Mouse (Mus musculus) ES-E14 (cell line): ENCODE data around the gene Tef. TPM values are rescaled to one million over a fixed set of nuclear protein-coding genes. Genes with fewer than 3 reads are reported as not detected.

Experiments used
- DNase-seq: peaks from one replicate; pipeline ENCODE4 v3.0.0-alpha.2; 2013; ENCODE audit warnings: low read depth, low spot score
- H3K27ac ChIP-seq: 2 replicates; pipeline ENCODE4 v1.5.1; 2012; ENCODE audit warnings: low read depth, mild to moderate bottlenecking, low read length, moderate library complexity, mixed read lengths; ENCODE audit not compliant: poor library complexity, insufficient read depth, severe bottlenecking
- H3K36me3 ChIP-seq: 2 replicates; pipeline ENCODE4 v1.6.1; 2012; ENCODE audit warnings: mild to moderate bottlenecking, low read length, moderate library complexity, mixed read lengths; ENCODE audit not compliant: control insufficient read depth, poor library complexity, insufficient read depth, severe bottlenecking
- H3K4me1 ChIP-seq, 2 experiments: fragments of 150-350 bp in 1 of 2; sonication (generic) in 1 of 2; 2 replicates each; pipeline ENCODE4 v1.6.1; 2012; ENCODE audit warnings: low read length in 2 of 2, mild to moderate bottlenecking in 1 of 2, mixed read lengths in 1 of 2; ENCODE audit not compliant: control insufficient read depth in 2 of 2, insufficient read depth in 2 of 2, poor library complexity in 1 of 2
- H3K4me3 ChIP-seq, 2 experiments: fragments of 150-350 bp in 1 of 2; sonication (generic) in 1 of 2; 2 replicates each; pipeline ENCODE4 v1.5.1; 2012; ENCODE audit warnings: low read length in 2 of 2, low read depth in 1 of 2, mild to moderate bottlenecking in 1 of 2, mixed read lengths in 1 of 2; ENCODE audit not compliant: insufficient read depth in 1 of 2, poor library complexity in 1 of 2, severe bottlenecking in 1 of 2
- H3K9ac ChIP-seq: 2 replicates; pipeline ENCODE4 v1.6.1; 2012; ENCODE audit warnings: low read depth, mild to moderate bottlenecking, low read length, mixed read lengths; ENCODE audit not compliant: poor library complexity, insufficient read depth, severe bottlenecking
- H3K9me3 ChIP-seq: fragments of 150-350 bp; sonication (generic); 2 replicates; pipeline ENCODE4 v1.6.1; 2012; ENCODE audit warnings: low read depth, mild to moderate bottlenecking, low read length; ENCODE audit not compliant: control insufficient read depth, insufficient read depth
- CHD2 ChIP-seq: IDR thresholded peaks from 2 replicates; pipeline ENCODE4 v1.6.1; 2014; ENCODE audit warnings: mild to moderate bottlenecking, low read depth, low read length, inconsistent platforms
- HCFC1 ChIP-seq: IDR thresholded peaks from 2 replicates; pipeline ENCODE4 v1.6.1; 2012; ENCODE audit warnings: low read length, inconsistent platforms, borderline replicate concordance; ENCODE audit not compliant: insufficient read depth
- MAFK ChIP-seq: IDR thresholded peaks from 2 replicates; pipeline ENCODE4 v1.6.1; 2014; ENCODE audit warnings: mild to moderate bottlenecking, low read depth, low read length, inconsistent platforms; ENCODE audit not compliant: insufficient read depth
- ZC3H11A ChIP-seq: IDR thresholded peaks from 2 replicates; pipeline ENCODE4 v1.6.1; 2012; ENCODE audit warnings: low read depth, mild to moderate bottlenecking, inconsistent platforms, low read length, borderline replicate concordance
- ZNF384 ChIP-seq: IDR thresholded peaks from 2 replicates; pipeline ENCODE4 v1.6.1; 2012; ENCODE audit warnings: low read depth, low read length, inconsistent platforms
- in situ Hi-C, 2 experiments: fragments of 600-800 bp; cut with MboI; formaldehyde crosslinking; loops; one replicate each; pipeline ENCODE4 v1.15.1; 2025; ENCODE audit warnings: low sequenced_read_pairs in 2 of 2, inconsistent platforms in 1 of 2; ENCODE audit not compliant: unreplicated experiment in 2 of 2
- total RNA-seq: library from RNA; depleted of rRNA; stranded (reverse); fragments of 300-350 nt; gene quantifications from 2 replicates; pipeline ENCODE4 v1.2.3, GENCODE M21; 2012

The Tef gene
- total RNA-seq, 1 experiment: 20.9 TPM

DNA sequence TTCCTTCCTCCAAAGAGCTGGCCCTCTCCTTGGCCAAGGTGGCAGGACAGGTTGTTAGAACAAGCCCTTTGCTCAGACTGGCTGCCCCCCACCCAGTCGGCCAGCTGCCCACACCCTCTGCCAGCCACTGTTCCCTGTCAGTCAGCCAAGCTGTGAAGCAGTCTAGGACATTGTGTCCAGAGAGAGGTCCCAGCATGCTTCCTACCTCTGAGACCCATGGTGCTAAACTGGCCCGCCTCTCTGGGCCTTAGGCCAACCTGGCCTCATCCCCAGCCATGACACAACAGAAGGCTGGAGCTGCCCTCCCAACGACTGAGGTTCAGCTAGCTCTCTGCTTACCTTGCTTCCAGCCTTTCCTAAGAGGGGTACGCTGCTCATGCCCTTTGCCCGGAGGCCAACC lies 37.4 kb downstream of the Tef start:
- DNase-seq: no peak
- no peaks in the 10 kb centered on the region for H3K36me3 ChIP-seq
- no peak overlapping the region for H3K9ac ChIP-seq

GRCm38 (mm10) chr15:81840306-81840705 lies 38.1 kb downstream of the Tef start:
- TF ChIP-seq CHD2: no peak
- TF ChIP-seq MAFK: no peak
- no peak for TF ChIP-seq ZC3H11A
- TF ChIP-seq ZNF384: no peak
- no peak for TF ChIP-seq HCFC1
- in situ Hi-C loops: no loop called here
- H3K4me1 ChIP-seq: peaks cover 0 to 12% of the 10 kb centered on the region in 2 experiments; a peak in 1 of 4 replicates
- H3K36me3 ChIP-seq: no peaks in the 10 kb centered on the region
- H3K4me3 ChIP-seq: no peak overlapping the region
- H3K27ac ChIP-seq: no peak overlapping the region
- no peak overlapping the region for H3K9ac ChIP-seq
- no peaks in the 10 kb centered on the region for H3K9me3 ChIP-seq
- DNase-seq: no peak

More for the DNA sequence above, 37.4 kb downstream of the Tef start:
- H3K4me1 ChIP-seq: peaks cover 0 to 12% of the 10 kb centered on the region in 2 experiments; a peak in 1 of 4 replicates
- in situ Hi-C loops: no loop called here
- TF ChIP-seq ZNF384: no peak
- no peak for TF ChIP-seq HCFC1
- no peak for TF ChIP-seq ZC3H11A
- no peak for TF ChIP-seq MAFK
- TF ChIP-seq CHD2: no peak
- no peaks in the 10 kb centered on the region for H3K9me3 ChIP-seq
- H3K27ac ChIP-seq: no peak overlapping the region
- H3K4me3 ChIP-seq: no peak overlapping the region

DNA sequence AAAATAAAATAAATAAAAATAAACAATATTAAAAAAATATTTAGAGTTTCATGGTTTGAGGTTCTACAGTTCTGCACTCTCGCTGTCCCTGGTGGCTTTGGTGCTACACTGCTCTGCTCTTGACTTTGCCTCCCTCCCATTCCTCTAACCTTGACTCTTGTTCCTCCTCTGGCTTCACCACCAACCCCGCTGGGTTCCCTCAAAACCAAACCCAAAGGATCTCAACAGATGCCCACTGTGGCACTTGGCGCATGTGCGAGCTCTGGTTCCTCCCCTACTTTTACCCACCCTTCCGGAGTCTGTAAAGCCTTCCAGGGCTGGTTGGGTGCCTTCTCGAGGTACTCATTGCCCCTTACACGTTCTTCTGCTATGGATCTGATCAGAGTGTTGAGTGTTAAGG lies 40.1 kb downstream of the Tef start:
- in situ Hi-C loops: no loop called here
- Histone ChIP-seq H3K4me1 (peaks cover 0 to 11% of the 10 kb centered on the region in 2 experiments; a peak in 3 of 4 replicates), H3K36me3 (no peaks in the 10 kb centered on the region), H3K4me3 (no peak overlapping the region), H3K27ac (no peak overlapping the region), H3K9me3 (no peaks in the 10 kb centered on the region), H3K9ac (no peak overlapping the region)
- DNase-seq: no peak
- TF ChIP-seq CHD2 (no peak), HCFC1 (no peak), ZNF384 (no peak), ZC3H11A (no peak), MAFK (no peak)

DNA sequence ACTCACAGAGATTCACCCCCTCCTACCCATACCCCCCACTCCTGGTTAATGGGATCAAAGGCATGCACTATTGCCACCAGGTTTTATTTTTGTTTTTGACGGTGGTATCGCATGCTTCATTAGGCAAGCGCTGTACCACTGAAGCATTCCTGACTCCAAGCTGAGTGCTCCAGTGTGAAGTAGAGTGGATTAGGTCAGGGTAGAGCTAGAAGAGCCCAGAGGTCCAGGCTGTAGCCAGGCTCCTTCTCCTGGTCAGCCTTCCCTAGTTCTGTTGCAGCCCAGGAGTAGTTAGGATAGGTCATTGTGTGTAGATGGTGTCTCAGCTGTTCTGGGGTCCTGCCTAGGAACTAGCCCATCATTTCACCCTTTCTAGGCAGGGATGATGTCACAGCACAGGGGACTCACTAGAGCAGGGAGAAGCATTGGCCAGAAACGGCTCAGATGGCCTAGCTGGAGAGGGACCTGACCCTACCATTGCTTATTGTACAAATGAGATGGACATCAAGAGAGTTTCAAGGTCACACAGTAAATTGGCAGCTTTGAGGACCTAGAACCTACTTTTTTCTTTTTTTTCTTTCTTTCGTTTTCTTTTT lies 42.9 kb downstream of the Tef start:
- Histone ChIP-seq H3K9ac (no peak overlapping the region), H3K27ac (no peak overlapping the region), H3K4me3 (no peak overlapping the region), H3K4me1 (peaks cover 0 to 12% of the 10 kb centered on the region in 2 experiments; a peak in 3 of 4 replicates), H3K9me3 (no peaks in the 10 kb centered on the region), H3K36me3 (peaks cover 7% of the 10 kb centered on the region; the same call in 1 of the 2 replicates)
- DNase-seq: no peak
- in situ Hi-C loops: no loop called here
- TF ChIP-seq ZNF384 (no peak), HCFC1 (no peak), CHD2 (no peak), MAFK (no peak), ZC3H11A (no peak)
